Mouse (Mus musculus) heart, postnatal 0 days (tissue): ENCODE measurements around the gene Gm11985. TPM values are rescaled to one million over a fixed set of nuclear protein-coding genes. Genes with fewer than 3 reads are reported as not detected.

Experiments used
- ATAC-seq: fragments of 200-750 bp; cut with Nextera tagmentation; 2 replicates; pipeline ENCODE4 v1.8.0; 2017; ENCODE audit warnings: low read depth, moderate number of reproducible peaks, moderate library complexity; ENCODE audit not compliant: insufficient read depth
- DNase-seq: peaks from one replicate; pipeline ENCODE4 v3.0.0-alpha.2; 2016; ENCODE audit warnings: low spot score
- H3K27ac ChIP-seq: fragments of 300-500 bp; sonication (generic); 2 replicates; pipeline ENCODE4 v1.5.1; 2014; ENCODE audit warnings: low read depth, mild to moderate bottlenecking
- H3K27me3 ChIP-seq: fragments of 300-500 bp; sonication (generic); 2 replicates; pipeline ENCODE4 v1.6.1; 2014; ENCODE audit warnings: low read length, mixed read lengths; ENCODE audit not compliant: control insufficient read depth, insufficient read depth
- H3K36me3 ChIP-seq: fragments of 300-500 bp; sonication (generic); replicated peaks from 2 replicates; pipeline ENCODE4 v1.6.1; 2014; ENCODE audit warnings: low read length, mixed read lengths; ENCODE audit not compliant: control insufficient read depth, insufficient read depth
- H3K4me1 ChIP-seq: fragments of 300-500 bp; sonication (generic); 2 replicates; pipeline ENCODE4 v1.6.1; 2014; ENCODE audit warnings: antibody characterized with exemption; ENCODE audit not compliant: control insufficient read depth, insufficient read depth
- H3K4me2 ChIP-seq: fragments of 300-500 bp; sonication (generic); 2 replicates; pipeline ENCODE4 v1.6.1; 2014; ENCODE audit warnings: low read depth, mild to moderate bottlenecking, low read length, moderate library complexity
- H3K4me3 ChIP-seq: fragments of 300-500 bp; sonication (generic); 2 replicates; pipeline ENCODE4 v1.5.1; 2014; ENCODE audit warnings: low read depth, low read length
- H3K9ac ChIP-seq: fragments of 300-500 bp; sonication (generic); replicated peaks from 2 replicates; pipeline ENCODE4 v1.6.1; 2014; ENCODE audit warnings: low read depth, low read length, mixed read lengths
- H3K9me3 ChIP-seq: fragments of 300-500 bp; sonication (generic); replicated peaks from 2 replicates; pipeline ENCODE4 v1.6.1; 2016; ENCODE audit warnings: low read length; ENCODE audit not compliant: control insufficient read depth
- CTCF ChIP-seq: IDR thresholded peaks from 2 replicates; pipeline ENCODE4 v1.5.1; 2016; ENCODE audit warnings: antibody characterized with exemption, control low read depth, low read depth
- EP300 ChIP-seq: IDR thresholded peaks from 2 replicates; pipeline ENCODE4 v1.6.1; 2016; ENCODE audit warnings: antibody characterized with exemption, low read depth
- WGBS: fragments of 180-500 bp; shearing (Covaris S2); extraction: QIAGEN DNeasy Blood & Tissue Kit; methylation state at CpG from one replicate; pipeline ENCODE4 v1.1.7; 2014; 5-methylcytosine and 5-hydroxymethylcytosine counted together
- polyA plus RNA-seq: library from polyadenylated mRNA; unstranded; fragments of >200 nt; fragmentation: Nextera tagmentation; extraction: Ambion mirVana; gene quantifications from 2 replicates; pipeline ENCODE4 v1.2.1, GENCODE M21; 2015
- total RNA-seq: library from RNA; depleted of rRNA; stranded (reverse); fragments of >200 nt; gene quantifications from 2 replicates; pipeline ENCODE4 v1.2.3, GENCODE M21; 2014; ENCODE audit warnings: low replicate concordance

Gm11985 gene
- total and polyA plus RNA-seq, 2 experiments from 2014 or later: not detected

DNA sequence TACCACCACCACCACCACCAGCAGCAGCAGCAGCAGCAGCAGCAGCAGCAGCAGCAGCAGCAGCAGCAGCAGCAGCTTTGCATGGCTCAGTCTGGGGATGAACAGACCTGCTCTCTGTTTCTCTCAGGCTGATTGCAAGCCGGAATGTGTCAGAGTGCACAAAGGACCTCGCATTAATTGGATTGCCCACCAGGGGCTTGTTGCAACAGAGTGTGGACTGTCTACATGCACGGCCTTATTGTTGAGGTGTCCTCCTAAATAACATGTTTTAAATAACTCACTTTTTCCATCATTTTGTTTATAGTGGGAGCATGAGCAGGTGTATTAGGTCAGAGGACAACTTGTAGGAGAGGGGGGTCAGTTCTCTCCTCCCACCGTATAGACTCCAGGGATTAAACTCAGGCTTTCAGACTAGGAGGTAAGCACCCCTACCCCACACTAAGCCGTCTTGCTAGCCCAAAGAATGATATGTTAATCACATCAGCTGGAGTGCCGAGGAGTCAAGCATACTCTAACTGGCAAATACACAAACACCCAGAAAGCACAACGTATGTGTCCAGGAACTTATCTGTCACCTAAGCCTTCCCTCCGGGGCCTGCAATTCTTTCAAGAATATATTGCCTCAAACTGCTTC lies 5.8 kb downstream of the Gm11985 start:
- 51% methylated on average over 8 of the region's 8 CpGs for WGBS
- Histone ChIP-seq H3K4me3 (no peak overlapping the region), H3K27me3 (no peaks in the 10 kb centered on the region), H3K9ac (no peak overlapping the region), H3K9me3 (no peaks in the 10 kb centered on the region), H3K4me2 (no peak overlapping the region), H3K36me3 (no peaks in the 10 kb centered on the region), H3K27ac (no peak overlapping the region), H3K4me1 (no peaks in the 10 kb centered on the region)
- no peak for TF ChIP-seq CTCF
- no peak for TF ChIP-seq EP300
- DNase-seq (no peak), ATAC-seq (no peak)

DNA sequence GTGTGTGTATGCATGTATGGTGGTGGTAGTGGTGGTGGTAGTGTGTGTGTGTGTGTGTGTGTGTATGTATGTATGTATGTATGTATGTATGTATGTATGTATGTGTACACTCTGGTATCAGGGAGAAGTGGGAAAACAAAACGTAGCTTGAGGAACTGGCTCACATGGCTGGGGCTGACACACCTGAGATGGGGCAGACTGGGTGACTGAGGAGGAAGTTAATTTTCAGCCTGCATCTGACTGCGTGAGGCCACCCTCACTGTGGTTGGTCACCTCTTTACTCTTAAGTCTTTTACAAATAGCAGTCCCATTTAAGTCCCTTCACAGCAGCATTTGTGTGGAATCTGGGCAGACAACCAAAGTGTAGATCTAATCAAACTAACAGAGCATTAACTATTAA lies 9.1 kb downstream of the Gm11985 start:
- Histone ChIP-seq H3K27ac (no peak overlapping the region), H3K4me1 (no peaks in the 10 kb centered on the region), H3K27me3 (no peaks in the 10 kb centered on the region), H3K36me3 (no peaks in the 10 kb centered on the region), H3K9me3 (no peaks in the 10 kb centered on the region), H3K4me3 (no peak overlapping the region), H3K9ac (no peak overlapping the region), H3K4me2 (no peak overlapping the region)
- ATAC-seq (no peak), DNase-seq (no peak)
- WGBS: 78% methylated on average over 2 of the region's 2 CpGs
- TF ChIP-seq CTCF (no peak), EP300 (no peak)

DNA sequence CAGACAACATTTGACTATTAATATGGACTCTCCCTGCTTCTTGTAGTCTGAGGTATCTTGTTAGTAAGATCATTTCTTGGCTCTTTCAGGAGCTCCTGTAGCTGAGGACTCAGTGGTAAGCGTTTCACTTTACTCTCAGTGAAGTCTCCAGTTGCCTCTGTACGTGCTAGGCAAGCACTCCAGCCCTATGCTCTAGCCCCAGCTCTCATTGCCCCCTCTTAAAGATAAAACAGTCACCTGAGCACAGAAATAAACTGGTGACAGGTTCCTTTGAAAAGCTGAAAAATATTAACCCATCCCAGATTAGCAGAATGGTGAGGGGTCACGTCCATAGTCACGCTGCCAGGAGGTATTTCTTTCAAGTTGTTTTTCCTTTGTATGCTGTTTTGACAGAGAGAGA lies 9.6 kb downstream of the Gm11985 start:
- Histone ChIP-seq H3K4me1 (no peaks in the 10 kb centered on the region), H3K9ac (no peak overlapping the region), H3K4me2 (no peak overlapping the region), H3K27me3 (no peaks in the 10 kb centered on the region), H3K4me3 (no peak overlapping the region), H3K27ac (no peak overlapping the region), H3K9me3 (no peaks in the 10 kb centered on the region), H3K36me3 (no peaks in the 10 kb centered on the region)
- DNase-seq (no peak), ATAC-seq (no peak)
- WGBS: 53% methylated on average over 4 of the region's 4 CpGs
- TF ChIP-seq EP300: no peak
- TF ChIP-seq CTCF: no peak

DNA sequence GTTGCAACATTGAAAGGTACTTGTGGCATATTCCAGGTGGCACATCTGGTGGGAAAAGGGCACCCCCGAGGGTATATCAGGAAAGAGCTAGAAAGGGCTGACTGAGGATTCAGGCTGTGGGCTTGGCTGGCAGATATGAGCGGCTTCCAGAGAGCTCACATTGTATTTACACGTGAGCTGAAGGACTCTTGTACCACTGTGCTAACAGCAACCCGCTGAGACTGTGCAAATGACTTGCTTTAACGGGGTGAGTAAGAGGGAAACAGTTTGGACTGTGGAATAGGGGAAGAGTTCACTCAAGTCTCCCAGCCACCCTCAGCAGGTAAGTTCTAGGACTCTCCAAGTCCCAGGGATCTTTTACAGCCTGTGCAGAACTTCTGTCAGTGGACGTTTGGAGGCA lies 14.7 kb downstream of the Gm11985 start:
- Histone ChIP-seq H3K36me3 (no peaks in the 10 kb centered on the region), H3K4me1 (no peaks in the 10 kb centered on the region), H3K9me3 (no peaks in the 10 kb centered on the region), H3K4me3 (no peak overlapping the region), H3K9ac (no peak overlapping the region), H3K27ac (no peak overlapping the region), H3K27me3 (no peaks in the 10 kb centered on the region), H3K4me2 (no peak overlapping the region)
- ATAC-seq (no peak), DNase-seq (no peak)
- TF ChIP-seq EP300 (no peak), CTCF (no peak)
- 72% methylated on average over 6 of the region's 6 CpGs for WGBS

DNA sequence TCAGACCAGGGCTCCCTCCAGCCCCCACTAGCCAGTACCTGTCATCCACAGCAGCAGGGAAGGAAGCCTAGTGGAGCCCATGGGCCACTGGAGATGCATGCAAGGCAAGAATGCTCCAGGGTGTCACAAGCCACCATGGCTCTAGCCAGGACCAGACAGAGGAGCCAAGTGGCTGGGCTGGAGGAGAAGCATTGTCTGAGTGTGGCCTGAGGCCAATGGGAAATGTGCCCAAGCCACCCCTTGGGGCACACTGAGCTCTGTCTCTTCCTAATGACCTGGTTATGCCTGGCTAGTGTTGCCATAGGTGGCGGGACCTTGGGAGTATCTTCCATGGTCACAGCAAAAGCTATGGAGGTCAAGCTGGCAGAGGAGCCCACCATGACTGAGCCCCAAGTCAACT lies 18.7 kb downstream of the Gm11985 start:
- no peaks in the 10 kb centered on the region for H3K4me1 ChIP-seq
- H3K27ac ChIP-seq: no peak overlapping the region
- TF ChIP-seq CTCF (no peak), EP300 (no peak)
- H3K9ac ChIP-seq: no peak overlapping the region
- no peak overlapping the region for H3K4me2 ChIP-seq
- H3K9me3 ChIP-seq: no peaks in the 10 kb centered on the region
- 100% methylated on average over 1 of the region's 1 CpGs for WGBS
- DNase-seq: no peak
- H3K36me3 ChIP-seq: no peaks in the 10 kb centered on the region
- H3K27me3 ChIP-seq: no peaks in the 10 kb centered on the region
- ATAC-seq: no peak; the same call in 1 of the 2 replicates
- H3K4me3 ChIP-seq: no peak overlapping the region

DNA sequence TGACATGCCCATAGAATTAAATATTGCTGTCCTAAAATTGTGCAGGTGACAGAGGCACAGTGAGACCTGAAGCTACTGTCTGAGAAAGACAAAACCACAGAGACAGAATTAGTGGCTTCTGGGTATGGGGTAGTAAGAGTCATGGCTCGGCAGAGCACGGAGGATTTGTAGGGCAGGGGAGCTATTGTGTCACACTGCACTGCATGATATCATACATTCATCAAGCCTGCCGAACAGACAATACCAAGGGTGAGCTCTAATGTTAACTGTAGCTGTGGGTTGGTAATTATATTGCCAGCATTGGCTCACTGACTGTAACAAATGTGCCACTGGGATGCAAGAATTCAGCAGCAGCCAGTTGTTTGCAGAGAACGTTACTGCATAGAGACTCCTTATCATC lies 24.0 kb downstream of the Gm11985 start:
- Histone ChIP-seq H3K9me3 (no peaks in the 10 kb centered on the region), H3K4me3 (no peak overlapping the region), H3K36me3 (no peaks in the 10 kb centered on the region), H3K9ac (no peak overlapping the region), H3K27me3 (no peaks in the 10 kb centered on the region), H3K4me1 (peaks cover 13% of the 10 kb centered on the region; the same call in 1 of the 2 replicates), H3K27ac (no peak overlapping the region), H3K4me2 (no peak overlapping the region)
- 69% methylated on average over 4 of the region's 4 CpGs for WGBS
- no peak for TF ChIP-seq CTCF
- no peak for TF ChIP-seq EP300
- no peak for DNase-seq
- no peak for ATAC-seq
